Mouse (Mus musculus) midbrain, embryonic 15.5 days (tissue): ENCODE measurements around the gene Cops2. TPM values are rescaled to one million over a fixed set of nuclear protein-coding genes. Genes with fewer than 3 reads are reported as not detected.

ENCODE experiments used
- ATAC-seq: fragments of 200-750 bp; cut with Nextera tagmentation; replicated peaks from 2 replicates; pipeline ENCODE4 v1.8.0; 2017; ENCODE audit warnings: moderate TSS enrichment
- H3K27ac ChIP-seq: fragments of 300-500 bp; sonication (generic); 2 replicates; pipeline ENCODE4 v1.5.1; 2015; ENCODE audit warnings: mild to moderate bottlenecking, inconsistent platforms
- H3K27me3 ChIP-seq: fragments of 300-500 bp; sonication (generic); replicated peaks from 2 replicates; pipeline ENCODE4 v1.6.1; 2015; ENCODE audit warnings: inconsistent platforms
- H3K36me3 ChIP-seq: fragments of 300-500 bp; sonication (generic); replicated peaks from 2 replicates; pipeline ENCODE4 v1.6.1; 2015; ENCODE audit warnings: inconsistent platforms
- H3K4me1 ChIP-seq: fragments of 300-500 bp; sonication (generic); 2 replicates; pipeline ENCODE4 v1.6.1; 2015; ENCODE audit warnings: inconsistent platforms
- H3K4me2 ChIP-seq: fragments of 300-500 bp; sonication (generic); 2 replicates; pipeline ENCODE4 v1.6.1; 2015; ENCODE audit warnings: inconsistent platforms, mild to moderate bottlenecking, moderate library complexity
- H3K4me3 ChIP-seq: fragments of 300-500 bp; sonication (generic); 2 replicates; pipeline ENCODE4 v1.5.1; 2015; ENCODE audit warnings: mild to moderate bottlenecking, inconsistent platforms
- H3K9ac ChIP-seq: fragments of 300-500 bp; sonication (generic); 2 replicates; pipeline ENCODE4 v1.6.1; 2015; ENCODE audit warnings: mild to moderate bottlenecking, inconsistent platforms
- H3K9me3 ChIP-seq: fragments of 300-500 bp; sonication (generic); 2 replicates; pipeline ENCODE4 v1.6.1; 2016; ENCODE audit warnings: inconsistent platforms
- WGBS: fragments of 180-500 bp; shearing (Covaris S2); methylation state at CpG from one replicate; pipeline ENCODE4 v1.1.7; 2015; ENCODE audit warnings: mixed read lengths; 5-methylcytosine and 5-hydroxymethylcytosine counted together
- polyA plus RNA-seq: library from polyadenylated mRNA; unstranded; fragments of >200 nt; fragmentation: Nextera tagmentation; extraction: Ambion mirVana; gene quantifications from 2 replicates; pipeline ENCODE4 v1.2.1, GENCODE M21; 2015

Cops2 gene
- polyA plus RNA-seq = 58.0 and 58.1 TPM in 2 replicates

- WGBS = 0% methylated on average over 51 of the region's 54 CpGs
- H3K4me1 ChIP-seq = peaks cover 22% of the 10 kb centered on the region
- no peaks in the 10 kb centered on the region for H3K36me3 ChIP-seq
- H3K9ac ChIP-seq = peak within 1 kb of the TSS; percentile 93
- H3K27me3 ChIP-seq = no peaks in the 10 kb centered on the region
- H3K4me2 ChIP-seq = peak within 1 kb of the TSS; percentile 57
- peak; percentile 99 for ATAC-seq
- H3K9me3 ChIP-seq = no peaks in the 10 kb centered on the region
- H3K27ac ChIP-seq = peak within 1 kb of the TSS; percentile 83
- H3K4me3 ChIP-seq = peak within 1 kb of the TSS; percentile 79
Observed at GRCm38 (mm10) chr2:125858521-125859280, at the start of gene Cops2, which contains the start of gene Galk2. Cops2 (minus strand) TSS chr2:125859139. Galk2 (plus strand) TSS chr2:125859109.

- H3K9me3 ChIP-seq = no peaks in the 10 kb centered on the region
- WGBS = 91% methylated on average over 4 of the region's 4 CpGs
- ATAC-seq = no peak
- no peak overlapping the region for H3K4me2 ChIP-seq
- H3K36me3 ChIP-seq = no peaks in the 10 kb centered on the region
- H3K27me3 ChIP-seq = no peaks in the 10 kb centered on the region
- no peak overlapping the region for H3K9ac ChIP-seq
- H3K4me1 ChIP-seq = no peaks in the 10 kb centered on the region
- H3K4me3 ChIP-seq = no peak overlapping the region
- no peak overlapping the region for H3K27ac ChIP-seq
Observed at GRCm38 (mm10) chr2:125907580-125908255, 48.8 kb upstream of the Cops2 start.

GRCm38 (mm10) chr2:125906407-125907066, 47.6 kb upstream of the Cops2 start:
- Histone ChIP-seq H3K27me3 (no peaks in the 10 kb centered on the region), H3K27ac (no peak overlapping the region), H3K4me2 (no peak overlapping the region), H3K9me3 (no peaks in the 10 kb centered on the region), H3K36me3 (no peaks in the 10 kb centered on the region; the same call in 1 of the 2 replicates), H3K4me3 (no peak overlapping the region), H3K9ac (no peak overlapping the region), H3K4me1 (no peaks in the 10 kb centered on the region)
- 89% methylated on average over 4 of the region's 4 CpGs for WGBS
- ATAC-seq = no peak

GRCm38 (mm10) chr2:125901426-125901825, 42.5 kb upstream of the Cops2 start:
- no peak overlapping the region for H3K9ac ChIP-seq
- no peak overlapping the region for H3K4me3 ChIP-seq
- H3K4me2 ChIP-seq = no peak overlapping the region
- H3K27me3 ChIP-seq = no peaks in the 10 kb centered on the region
- H3K4me1 ChIP-seq = no peaks in the 10 kb centered on the region
- no peak overlapping the region for H3K27ac ChIP-seq
- 94% methylated on average over 3 of the region's 3 CpGs for WGBS
- no peak for ATAC-seq
- H3K9me3 ChIP-seq = no peaks in the 10 kb centered on the region
- no peaks in the 10 kb centered on the region; the same call in 1 of the 2 replicates for H3K36me3 ChIP-seq

- no peak for ATAC-seq
- 89% methylated on average over 6 of the region's 6 CpGs for WGBS
- Histone ChIP-seq H3K36me3 (no peaks in the 10 kb centered on the region; the same call in 1 of the 2 replicates), H3K4me3 (no peak overlapping the region), H3K27me3 (no peaks in the 10 kb centered on the region), H3K4me2 (no peak overlapping the region), H3K9me3 (no peaks in the 10 kb centered on the region), H3K4me1 (no peaks in the 10 kb centered on the region), H3K27ac (no peak overlapping the region), H3K9ac (no peak overlapping the region)
Observed at GRCm38 (mm10) chr2:125900797-125901410, 42.0 kb upstream of the Cops2 start.

- Histone ChIP-seq H3K36me3 (no peaks in the 10 kb centered on the region; the same call in 1 of the 2 replicates), H3K9ac (no peak overlapping the region), H3K27ac (no peak overlapping the region), H3K27me3 (no peaks in the 10 kb centered on the region), H3K4me1 (no peaks in the 10 kb centered on the region), H3K4me2 (no peak overlapping the region), H3K9me3 (no peaks in the 10 kb centered on the region), H3K4me3 (no peak overlapping the region)
- ATAC-seq = no peak
- 94% methylated on average over 3 of the region's 3 CpGs for WGBS
Observed at GRCm38 (mm10) chr2:125896355-125896754, 37.4 kb upstream of the Cops2 start.

GRCm38 (mm10) chr2:125895099-125895498, 36.2 kb upstream of the Cops2 start:
- H3K27ac ChIP-seq = no peak overlapping the region
- H3K4me3 ChIP-seq = no peak overlapping the region
- no peaks in the 10 kb centered on the region; the same call in 1 of the 2 replicates for H3K36me3 ChIP-seq
- ATAC-seq = no peak
- no peak overlapping the region for H3K9ac ChIP-seq
- no peaks in the 10 kb centered on the region for H3K4me1 ChIP-seq
- no peaks in the 10 kb centered on the region for H3K27me3 ChIP-seq
- H3K4me2 ChIP-seq = no peak overlapping the region
- 92% methylated on average over 4 of the region's 4 CpGs for whole genome bisulfite sequencing
- H3K9me3 ChIP-seq = no peaks in the 10 kb centered on the region

- H3K9me3 ChIP-seq = no peaks in the 10 kb centered on the region
- no peak for ATAC-seq
- no peak overlapping the region for H3K27ac ChIP-seq
- 36% methylated on average over 6 of the region's 6 CpGs for WGBS
- H3K9ac ChIP-seq = no peak overlapping the region
- H3K4me1 ChIP-seq = no peaks in the 10 kb centered on the region
- no peak overlapping the region for H3K4me3 ChIP-seq
- no peaks in the 10 kb centered on the region; the same call in 1 of the 2 replicates for H3K36me3 ChIP-seq
- H3K27me3 ChIP-seq = no peaks in the 10 kb centered on the region
- H3K4me2 ChIP-seq = no peak overlapping the region
Observed at GRCm38 (mm10) chr2:125893096-125893495, 34.2 kb upstream of the Cops2 start.

GRCm38 (mm10) chr2:125885891-125886576, 27.1 kb upstream of the Cops2 start:
- Histone ChIP-seq H3K4me2 (no peak overlapping the region), H3K4me1 (no peaks in the 10 kb centered on the region), H3K27me3 (no peaks in the 10 kb centered on the region), H3K27ac (no peak overlapping the region), H3K9me3 (no peaks in the 10 kb centered on the region), H3K9ac (no peak overlapping the region), H3K36me3 (no peaks in the 10 kb centered on the region), H3K4me3 (no peak overlapping the region)
- no peak for ATAC-seq
- 77% methylated on average over 4 of the region's 4 CpGs for WGBS

- H3K9ac ChIP-seq = no peak overlapping the region
- H3K27ac ChIP-seq = no peak overlapping the region
- H3K4me2 ChIP-seq = no peak overlapping the region
- H3K4me3 ChIP-seq = no peak overlapping the region
- peaks cover 12% of the 10 kb centered on the region for H3K4me1 ChIP-seq
- 84% methylated on average over 3 of the region's 3 CpGs for WGBS
- no peaks in the 10 kb centered on the region for H3K9me3 ChIP-seq
- 0 out of 2 replicates have a peak, but pooled peaks cover 3% of the 10 kb centered on the region for H3K36me3 ChIP-seq
- H3K27me3 ChIP-seq = no peaks in the 10 kb centered on the region
- ATAC-seq = no peak
Observed at GRCm38 (mm10) chr2:125870159-125870558, 11.2 kb upstream of the Cops2 start.

GRCm38 (mm10) chr2:125868301-125868700, 9.4 kb upstream of the Cops2 start:
- Histone ChIP-seq H3K27me3 (no peaks in the 10 kb centered on the region), H3K4me2 (no peak overlapping the region), H3K9ac (no peak overlapping the region), H3K4me1 (peaks cover 12% of the 10 kb centered on the region), H3K9me3 (no peaks in the 10 kb centered on the region), H3K27ac (no peak overlapping the region), H3K4me3 (no peak overlapping the region), H3K36me3 (0 out of 2 replicates have a peak, but pooled peaks cover 3% of the 10 kb centered on the region)
- ATAC-seq = no peak
- WGBS = 80% methylated on average over 3 of the region's 3 CpGs
